Mouse (Mus musculus): ENCODE results near the gene Olfr3. TPM values are rescaled to one million over a fixed set of nuclear protein-coding genes. Genes with fewer than 3 reads are reported as not detected.

The Olfr3 gene
- polyA plus RNA-seq (2016; fragmentation: Nextera tagmentation; extraction: Ambion mirVana), result not detected in 2 replicates

- no peak within 1 kb of the TSS for H3K27ac ChIP-seq (ENCODE audit: poor library complexity, severe bottlenecking)
- H3K27me3 ChIP-seq (replicated peaks), result no peaks in the 10 kb centered on the region
- no peak within 1 kb of the TSS for H3K9ac ChIP-seq
- H3K4me1 ChIP-seq (replicated peaks), result no peaks in the 10 kb centered on the region
- H3K9me3 ChIP-seq (replicated peaks), result peaks cover 32% of the 10 kb centered on the region
- no peak within 1 kb of the TSS for H3K4me2 ChIP-seq
- H3K36me3 ChIP-seq, result no peaks in the 10 kb centered on the region
- no peak for ATAC-seq (ENCODE audit: insufficient number of reproducible peaks, low FRiP score)
- no peak within 1 kb of the TSS for H3K4me3 ChIP-seq
- WGBS, result 73% methylated on average over 1 of the region's 1 CpGs
Measured at GRCm38 (mm10) chr2:36816932-36817331, at the start of gene Olfr3. Gene Olfr3, minus strand, starts transcription at chr2:36817032.

- WGBS, result 69% methylated on average over 1 of the region's 1 CpGs
- H3K9me3 ChIP-seq (replicated peaks), result peaks cover 23% of the 10 kb centered on the region
- no peaks in the 10 kb centered on the region for H3K27me3 ChIP-seq (replicated peaks)
- H3K4me1 ChIP-seq (replicated peaks), result no peaks in the 10 kb centered on the region
- no peak within 1 kb of the TSS for H3K4me3 ChIP-seq
- no peak for ATAC-seq (ENCODE audit: insufficient number of reproducible peaks, low FRiP score)
- H3K27ac ChIP-seq (ENCODE audit: poor library complexity, severe bottlenecking), result no peak within 1 kb of the TSS
- no peaks in the 10 kb centered on the region for H3K36me3 ChIP-seq
- H3K4me2 ChIP-seq, result no peak within 1 kb of the TSS
- H3K9ac ChIP-seq, result no peak within 1 kb of the TSS
Measured at GRCm38 (mm10) chr2:36862560-36862959, 45.7 kb upstream of the Olfr3 start, which contains the start of gene Olfr351. Gene Olfr351, minus strand, starts transcription at chr2:36862660.

GRCm38 (mm10) chr2:36846010-36846409, 29.2 kb upstream of the Olfr3 start, which contains the start of gene Olfr350:
Gene Olfr350, plus strand, starts transcription at chr2:36846310.
- WGBS, result 77% methylated on average over 1 of the region's 1 CpGs
- H3K9me3 ChIP-seq (replicated peaks), result peaks cover 18% of the 10 kb centered on the region
- H3K27ac ChIP-seq (ENCODE audit: poor library complexity, severe bottlenecking), result no peak within 1 kb of the TSS
- H3K4me3 ChIP-seq, result no peak within 1 kb of the TSS
- H3K4me1 ChIP-seq (replicated peaks), result no peaks in the 10 kb centered on the region
- ATAC-seq (ENCODE audit: insufficient number of reproducible peaks, low FRiP score), result no peak
- no peak within 1 kb of the TSS for H3K4me2 ChIP-seq
- no peaks in the 10 kb centered on the region for H3K36me3 ChIP-seq
- H3K27me3 ChIP-seq (replicated peaks), result no peaks in the 10 kb centered on the region
- H3K9ac ChIP-seq, result no peak within 1 kb of the TSS

- ATAC-seq (ENCODE audit: insufficient number of reproducible peaks, low FRiP score), result no peak
- H3K27ac ChIP-seq (ENCODE audit: poor library complexity, severe bottlenecking), result no peak within 1 kb of the TSS
- H3K36me3 ChIP-seq, result no peaks in the 10 kb centered on the region
- H3K4me3 ChIP-seq, result no peak within 1 kb of the TSS
- no peak within 1 kb of the TSS for H3K9ac ChIP-seq
- H3K4me2 ChIP-seq, result no peak within 1 kb of the TSS
- H3K4me1 ChIP-seq (replicated peaks), result no peaks in the 10 kb centered on the region
- WGBS, result 73% methylated on average over 2 of the region's 2 CpGs
- peaks cover 21% of the 10 kb centered on the region for H3K9me3 ChIP-seq (replicated peaks)
- no peaks in the 10 kb centered on the region for H3K27me3 ChIP-seq (replicated peaks)
Measured at GRCm38 (mm10) chr2:36790238-36790637, 26.6 kb downstream of the Olfr3 start, which contains the start of gene Olfr50. Gene Olfr50, plus strand, starts transcription at chr2:36790538.

- H3K9me3 ChIP-seq (replicated peaks), result peaks cover 7% of the 10 kb centered on the region
- no peak within 1 kb of the TSS for H3K4me2 ChIP-seq
- H3K27me3 ChIP-seq (replicated peaks), result no peaks in the 10 kb centered on the region
- WGBS, result 64% methylated on average over 2 of the region's 2 CpGs
- no peaks in the 10 kb centered on the region for H3K36me3 ChIP-seq
- no peak within 1 kb of the TSS for H3K27ac ChIP-seq (ENCODE audit: poor library complexity, severe bottlenecking)
- H3K4me3 ChIP-seq, result no peak within 1 kb of the TSS
- no peak for ATAC-seq (ENCODE audit: insufficient number of reproducible peaks, low FRiP score)
- no peaks in the 10 kb centered on the region for H3K4me1 ChIP-seq (replicated peaks)
- no peak within 1 kb of the TSS for H3K9ac ChIP-seq
Measured at GRCm38 (mm10) chr2:36783976-36784375, 32.9 kb downstream of the Olfr3 start, which contains the start of gene Olfr348. Gene Olfr348, plus strand, starts transcription at chr2:36784276.

Other genes with a start within 250 kb of the Olfr3 start
- not detected in 2 replicates for gene Olfr345, start 177.0 kb downstream of the Olfr3 start, polyA plus RNA-seq (2016; fragmentation: Nextera tagmentation; extraction: Ambion mirVana)
- not detected in 2 replicates for gene Olfr346, start 131.2 kb downstream of the Olfr3 start, polyA plus RNA-seq (2016; fragmentation: Nextera tagmentation; extraction: Ambion mirVana)
- gene Olfr347, start 85.1 kb downstream of the Olfr3 start, polyA plus RNA-seq (2016; fragmentation: Nextera tagmentation; extraction: Ambion mirVana), result not detected in 2 replicates
- gene Olfr348, start 32.8 kb downstream of the Olfr3 start, polyA plus RNA-seq (2016; fragmentation: Nextera tagmentation; extraction: Ambion mirVana), result not detected in 2 replicates
- gene Olfr50, start 26.5 kb downstream of the Olfr3 start, polyA plus RNA-seq (2016; fragmentation: Nextera tagmentation; extraction: Ambion mirVana), result not detected in 2 replicates
- gene Olfr350, start 29.3 kb upstream of the Olfr3 start, polyA plus RNA-seq (2016; fragmentation: Nextera tagmentation; extraction: Ambion mirVana), result not detected in 2 replicates
- gene Olfr351, start 45.6 kb upstream of the Olfr3 start, polyA plus RNA-seq (2016; fragmentation: Nextera tagmentation; extraction: Ambion mirVana), result not detected in 2 replicates
- gene Olfr352, start 51.4 kb upstream of the Olfr3 start, polyA plus RNA-seq (2016; fragmentation: Nextera tagmentation; extraction: Ambion mirVana), result not detected in 2 replicates
- gene Olfr353, start 75.9 kb upstream of the Olfr3 start, polyA plus RNA-seq (2016; fragmentation: Nextera tagmentation; extraction: Ambion mirVana), result not detected in 2 replicates
- not detected in 2 replicates for gene Olfr354, start 88.6 kb upstream of the Olfr3 start, polyA plus RNA-seq (2016; fragmentation: Nextera tagmentation; extraction: Ambion mirVana)
- not detected in 2 replicates for gene Olfr355, start 111.9 kb upstream of the Olfr3 start, polyA plus RNA-seq (2016; fragmentation: Nextera tagmentation; extraction: Ambion mirVana)
- not detected in 2 replicates for gene Olfr356, start 120.1 kb upstream of the Olfr3 start, polyA plus RNA-seq (2016; fragmentation: Nextera tagmentation; extraction: Ambion mirVana)
- gene Olfr357, start 176.8 kb upstream of the Olfr3 start, polyA plus RNA-seq (2016; fragmentation: Nextera tagmentation; extraction: Ambion mirVana), result not detected in 2 replicates
- gene Olfr358, start 192.3 kb upstream of the Olfr3 start, polyA plus RNA-seq (2016; fragmentation: Nextera tagmentation; extraction: Ambion mirVana), result not detected in 2 replicates
- not detected in 2 replicates for gene Olfr360, start 248.7 kb upstream of the Olfr3 start, polyA plus RNA-seq (2016; fragmentation: Nextera tagmentation; extraction: Ambion mirVana)